Mouse (Mus musculus) brown adipose tissue, adult 24 weeks (tissue): Measurements from ENCODE around the gene Map2. TPM values are rescaled to one million over a fixed set of nuclear protein-coding genes. Genes with fewer than 3 reads are reported as not detected.

Experiments used
- H3K27ac ChIP-seq: fragments of 200-500 bp; replicated peaks from 2 replicates; pipeline ENCODE4 v1.5.1; 2012; ENCODE audit warnings: low read depth, mild to moderate bottlenecking, low read length
- H3K4me1 ChIP-seq: fragments of 200-500 bp; 2 replicates; pipeline ENCODE4 v1.6.1; 2012; ENCODE audit warnings: low read length, mixed read lengths; ENCODE audit not compliant: control insufficient read depth, insufficient read depth, insufficient read length
- H3K4me3 ChIP-seq: fragments of 200-500 bp; 2 replicates; pipeline ENCODE4 v1.5.1; 2012; ENCODE audit warnings: low read depth, mild to moderate bottlenecking, low read length, moderate library complexity; ENCODE audit not compliant: insufficient read depth
- polyA plus RNA-seq: library from polyadenylated mRNA; stranded (reverse); fragments of >200 nt; gene quantifications from 2 replicates; pipeline ENCODE4 v1.2.4, GENCODE M21; 2012; ENCODE audit not compliant: missing spikeins, insufficient read depth, insufficient read length

The Map2 gene
- polyA plus RNA-seq, 1 experiment, result 3.6 TPM

- Histone ChIP-seq H3K4me1 (no peaks in the 10 kb centered on the region), H3K4me3 (no peak overlapping the region)
Observed at GRCm38 (mm10) chr1:66449471-66449870, 274.4 kb downstream of the Map2 start.

GRCm38 (mm10) chr1:66456580-66456979 is 281.5 kb downstream of the Map2 start:
- Histone ChIP-seq H3K4me1 (no peaks in the 10 kb centered on the region), H3K4me3 (no peak overlapping the region), H3K27ac (no peak overlapping the region)

More at GRCm38 (mm10) chr1:66449471-66449870, 274.4 kb downstream of the Map2 start:
- no peak overlapping the region for H3K27ac ChIP-seq

GRCm38 (mm10) chr1:66457747-66458146 is 282.7 kb downstream of the Map2 start:
- Histone ChIP-seq H3K4me1 (no peaks in the 10 kb centered on the region), H3K27ac (no peak overlapping the region), H3K4me3 (no peak overlapping the region)

- Histone ChIP-seq H3K27ac (no peak overlapping the region), H3K4me3 (no peak overlapping the region), H3K4me1 (no peaks in the 10 kb centered on the region)
Observed at GRCm38 (mm10) chr1:66459394-66459793, 284.3 kb downstream of the Map2 start.

GRCm38 (mm10) chr1:66460850-66461249 is 285.8 kb downstream of the Map2 start:
- Histone ChIP-seq H3K27ac (no peak overlapping the region), H3K4me1 (no peaks in the 10 kb centered on the region), H3K4me3 (no peak overlapping the region)

GRCm38 (mm10) chr1:66467821-66468703 is 293.0 kb downstream of the Map2 start, which contains the start of gene Unc80:
Gene Unc80 (plus strand): TSS chr1:66468367.
- Histone ChIP-seq H3K4me1 (no peaks in the 10 kb centered on the region), H3K4me3 (no peak within 1 kb of the TSS), H3K27ac (no peak within 1 kb of the TSS)

GRCm38 (mm10) chr1:66468704-66469020 is 293.6 kb downstream of the Map2 start:
- Histone ChIP-seq H3K4me3 (no peak overlapping the region), H3K4me1 (no peaks in the 10 kb centered on the region), H3K27ac (no peak overlapping the region)

GRCm38 (mm10) chr1:66482751-66483150 is 307.7 kb downstream of the Map2 start:
- H3K4me1 ChIP-seq, result no peaks in the 10 kb centered on the region
- no peak overlapping the region for H3K27ac ChIP-seq
- H3K4me3 ChIP-seq, result no peak overlapping the region

Other genes starting within 250 kb of the Map2 start
- not detected in 2 replicates for gene Crygf, start 248.8 kb upstream of the Map2 start, polyA plus RNA-seq